Mouse (Mus musculus) hindbrain, postnatal 0 days (tissue): ENCODE measurements at regions not wholly inside any gene's neighbourhood (a gene's known extent, or its start where the extent isn't known, plus 50 kb on each side); places are given as distances from the start of the nearest gene placed in this dataset.
A peak's percentile ranks its signal among the peaks of the same experiment; 100 is the strongest.

Experiments used
- ATAC-seq: fragments of 200-750 bp; cut with Nextera tagmentation; 2 replicates; pipeline ENCODE4 v1.8.0; 2017; ENCODE audit warnings: mild to moderate bottlenecking, moderate TSS enrichment, moderate library complexity
- DNase-seq: peaks from one replicate; pipeline ENCODE4 v3.0.0-alpha.2; 2015; ENCODE audit warnings: low spot score
- H3K27ac ChIP-seq: fragments of 300-500 bp; sonication (generic); 2 replicates; pipeline ENCODE4 v1.5.1; 2014; ENCODE audit warnings: mild to moderate bottlenecking
- H3K27me3 ChIP-seq: fragments of 300-500 bp; sonication (generic); 2 replicates; pipeline ENCODE4 v1.6.1; 2014; ENCODE audit warnings: low read length, mixed read lengths; ENCODE audit not compliant: insufficient read depth
- H3K36me3 ChIP-seq: fragments of 300-500 bp; sonication (generic); 2 replicates; pipeline ENCODE4 v1.6.1; 2014; ENCODE audit warnings: low read length, mixed read lengths; ENCODE audit not compliant: insufficient read depth
- H3K4me1 ChIP-seq: fragments of 300-500 bp; sonication (generic); 2 replicates; pipeline ENCODE4 v1.6.1; 2014; ENCODE audit warnings: antibody characterized with exemption, low read length, mixed read lengths; ENCODE audit not compliant: insufficient read depth
- H3K4me2 ChIP-seq: fragments of 300-500 bp; sonication (generic); 2 replicates; pipeline ENCODE4 v1.6.1; 2014; ENCODE audit warnings: low read depth, mild to moderate bottlenecking, low read length, moderate library complexity, mixed read lengths
- H3K4me3 ChIP-seq: fragments of 300-500 bp; sonication (generic); 2 replicates; pipeline ENCODE4 v1.5.1; 2014; ENCODE audit warnings: low read length
- H3K9ac ChIP-seq: fragments of 300-500 bp; sonication (generic); replicated peaks from 2 replicates; pipeline ENCODE4 v1.6.1; 2014; ENCODE audit warnings: mild to moderate bottlenecking, low read length, moderate library complexity, mixed read lengths
- H3K9me3 ChIP-seq: fragments of 300-500 bp; sonication (generic); 2 replicates; pipeline ENCODE4 v1.6.1; 2016; ENCODE audit warnings: low read length, mixed read lengths
- CTCF ChIP-seq: IDR thresholded peaks from 2 replicates; pipeline ENCODE4 v1.5.1; 2016; ENCODE audit warnings: antibody characterized with exemption, control low read depth, low read depth
- WGBS: fragments of 180-500 bp; shearing (Covaris S2); extraction: QIAGEN DNeasy Blood & Tissue Kit; methylation state at CpG from one replicate; pipeline ENCODE4 v1.1.7; 2014; 5-methylcytosine and 5-hydroxymethylcytosine counted together

DNA sequence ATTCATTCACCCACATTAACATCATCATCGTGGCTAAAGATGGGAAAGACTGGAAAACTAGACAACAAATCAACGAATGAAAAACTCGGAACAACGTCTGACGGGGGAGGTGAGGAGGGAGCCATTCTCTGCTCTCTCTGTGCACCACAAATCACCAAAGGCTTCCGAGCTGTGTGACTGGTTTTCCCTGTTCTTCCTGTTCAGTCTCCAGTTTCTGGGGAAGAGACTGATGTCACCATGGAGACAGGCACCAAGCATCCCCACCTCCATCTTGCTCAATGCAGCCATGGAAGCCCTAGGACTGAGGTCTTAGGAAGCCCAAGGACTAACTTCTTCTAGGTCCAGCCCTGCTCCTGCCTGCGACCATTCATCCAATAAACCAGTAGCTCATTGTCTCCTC is 130.1 kb downstream of the Zfp706 start:
- H3K36me3 ChIP-seq = no peaks in the 10 kb centered on the region
- no peak overlapping the region for H3K4me2 ChIP-seq
- no peak for ATAC-seq
- TF ChIP-seq CTCF = no peak
- H3K9me3 ChIP-seq = no peaks in the 10 kb centered on the region
- no peaks in the 10 kb centered on the region for H3K4me1 ChIP-seq
- no peak overlapping the region for H3K27ac ChIP-seq
- H3K9ac ChIP-seq = no peak overlapping the region
- WGBS = 68% methylated on average over 7 of the region's 7 CpGs
- no peak overlapping the region for H3K4me3 ChIP-seq
- no peaks in the 10 kb centered on the region for H3K27me3 ChIP-seq
- no peak for DNase-seq

DNA sequence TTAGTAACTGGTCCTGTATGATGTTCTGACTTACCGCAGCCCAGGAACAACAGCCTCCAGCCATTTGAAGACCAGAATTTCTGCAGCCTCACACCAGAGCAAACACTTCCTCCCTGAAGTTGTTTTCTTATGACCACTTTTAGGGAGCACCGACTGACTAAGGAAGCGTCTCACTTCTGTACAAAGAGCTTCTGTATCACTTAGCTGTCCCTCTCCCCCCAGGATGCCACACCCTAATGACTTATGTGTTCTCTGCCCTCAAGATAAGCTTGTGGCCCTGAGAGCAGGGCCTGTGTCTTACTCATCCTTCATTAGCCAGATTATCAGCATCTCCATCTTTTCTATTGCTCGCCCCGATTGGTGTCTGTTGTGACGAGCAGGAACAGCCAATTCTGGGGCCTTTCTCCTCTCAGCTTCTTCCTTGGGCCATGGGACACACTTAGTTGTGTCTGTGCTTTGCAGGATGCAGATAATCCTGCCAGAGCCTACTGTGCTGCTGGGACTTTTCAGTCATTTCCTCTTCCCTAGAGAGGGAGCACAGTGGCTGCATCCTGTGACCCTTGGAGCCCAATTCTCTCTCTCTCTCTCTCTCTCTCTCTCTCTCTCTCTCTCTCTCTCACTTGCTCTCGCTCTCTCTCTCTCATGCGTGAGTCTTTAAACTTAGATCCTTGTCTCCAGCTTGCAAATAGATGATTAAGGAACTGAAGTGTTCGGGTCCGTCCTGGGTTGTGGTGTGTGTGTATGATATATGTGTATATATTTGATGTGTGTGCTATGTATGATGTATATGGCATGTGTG is 131.4 kb downstream of the Zfp706 start:
- H3K36me3 ChIP-seq = no peaks in the 10 kb centered on the region
- no peaks in the 10 kb centered on the region for H3K27me3 ChIP-seq
- no peaks in the 10 kb centered on the region for H3K9me3 ChIP-seq
- 88% methylated on average over 10 of the region's 10 CpGs for WGBS
- ATAC-seq (no peak), DNase-seq (no peak)
- H3K4me1 ChIP-seq = no peaks in the 10 kb centered on the region
- no peak overlapping the region for H3K27ac ChIP-seq
- H3K9ac ChIP-seq = no peak overlapping the region
- no peak for TF ChIP-seq CTCF
- H3K4me3 ChIP-seq = no peak overlapping the region
- no peak overlapping the region for H3K4me2 ChIP-seq

DNA sequence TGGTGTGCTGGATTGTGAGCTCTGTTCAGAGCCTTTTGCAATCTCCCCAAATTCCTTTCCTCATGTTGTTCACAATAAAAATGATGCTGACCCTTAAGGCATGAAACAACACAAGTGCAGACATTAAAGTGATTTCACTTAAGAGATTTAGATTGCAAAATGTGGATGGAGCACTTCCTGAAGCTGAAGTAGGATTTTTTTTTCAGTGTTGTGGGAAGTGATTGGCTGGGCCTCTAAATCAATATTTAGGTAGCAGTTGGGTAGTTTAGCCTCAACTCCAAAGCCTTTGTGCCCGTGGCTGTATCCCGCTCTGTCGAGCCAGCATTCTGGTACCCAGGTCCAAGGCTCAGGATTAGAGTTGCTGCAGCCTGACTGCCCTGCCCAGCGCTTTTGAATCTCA is 133.0 kb downstream of the Zfp706 start:
- WGBS = 72% methylated on average over 4 of the region's 4 CpGs
- H3K27ac ChIP-seq = no peak overlapping the region
- H3K9ac ChIP-seq = no peak overlapping the region

DNA sequence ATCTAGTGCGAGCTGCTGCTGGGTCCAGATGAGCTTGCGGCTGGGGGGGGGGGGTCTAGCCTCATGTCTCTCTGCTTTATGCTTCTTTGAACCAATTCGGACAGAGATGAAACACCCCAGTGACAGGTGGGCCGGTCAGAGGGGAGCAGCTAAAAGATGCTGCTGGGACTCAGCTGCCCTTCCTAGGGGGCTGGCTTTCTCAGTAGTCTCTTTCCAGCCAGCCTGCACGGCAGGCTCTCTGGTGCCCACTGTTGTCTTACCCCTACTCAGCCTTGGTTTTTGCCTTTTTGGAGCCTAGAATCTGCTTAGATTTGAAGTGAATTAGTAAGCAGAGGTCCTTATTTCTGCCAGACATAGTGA is 133.7 kb downstream of the Zfp706 start:
- Histone ChIP-seq H3K4me1 (no peaks in the 10 kb centered on the region), H3K36me3 (no peaks in the 10 kb centered on the region), H3K4me3 (no peak overlapping the region), H3K27ac (no peak overlapping the region), H3K27me3 (no peaks in the 10 kb centered on the region), H3K9ac (no peak overlapping the region), H3K9me3 (no peaks in the 10 kb centered on the region), H3K4me2 (peak overlapping the region; percentile 16)
- ATAC-seq (no peak), DNase-seq (no peak)
- no peak for TF ChIP-seq CTCF
- WGBS = 13% methylated on average over 5 of the region's 5 CpGs

More for the DNA sequence above, 133.0 kb downstream of the Zfp706 start:
- H3K27me3 ChIP-seq = no peaks in the 10 kb centered on the region
- no peak overlapping the region for H3K4me2 ChIP-seq
- H3K36me3 ChIP-seq = no peaks in the 10 kb centered on the region
- no peak overlapping the region for H3K4me3 ChIP-seq
- TF ChIP-seq CTCF = no peak
- H3K4me1 ChIP-seq = no peaks in the 10 kb centered on the region
- DNase-seq = no peak
- H3K9me3 ChIP-seq = no peaks in the 10 kb centered on the region
- ATAC-seq = no peak

DNA sequence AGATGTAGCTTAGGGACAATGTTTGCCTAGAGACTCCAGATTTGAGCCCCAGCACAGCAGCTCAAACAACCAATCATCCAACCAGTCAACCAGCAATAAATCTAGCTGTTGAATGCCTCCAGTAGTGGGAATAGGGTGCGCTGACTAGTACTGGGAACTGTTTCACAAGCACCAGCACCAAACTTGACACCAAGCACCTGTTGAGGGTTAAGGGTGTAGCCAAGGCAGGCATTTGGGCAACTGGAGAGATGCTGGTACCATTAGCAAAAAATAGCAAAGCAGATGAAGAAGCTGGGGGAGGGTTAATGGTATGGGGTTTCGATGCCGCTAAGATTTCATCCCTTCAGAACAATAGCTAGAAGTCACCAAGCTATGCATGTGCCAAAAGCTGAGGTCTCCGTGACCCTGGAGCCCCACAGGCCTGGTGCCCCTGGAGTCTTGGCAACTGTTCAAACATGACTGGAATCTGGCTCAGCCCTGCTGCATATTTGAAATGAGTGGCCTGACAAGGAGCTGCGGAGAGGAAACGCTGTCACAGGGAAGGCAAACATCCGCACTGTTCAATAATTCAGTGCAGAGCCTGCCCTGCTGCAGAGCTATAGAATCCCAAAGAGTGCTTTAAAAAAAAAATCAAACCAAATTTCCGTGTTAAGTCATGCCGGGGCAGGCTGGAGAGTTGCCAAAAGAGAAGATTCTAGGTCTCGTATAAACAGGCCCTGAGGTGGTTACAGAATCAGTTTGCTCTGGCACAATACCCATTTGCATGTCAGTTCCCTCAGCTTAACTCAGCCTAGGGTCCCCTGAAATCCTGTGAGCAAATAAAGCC is 134.3 kb downstream of the Zfp706 start:
- Histone ChIP-seq H3K4me3 (no peak overlapping the region), H3K4me1 (no peaks in the 10 kb centered on the region), H3K9me3 (no peaks in the 10 kb centered on the region), H3K27me3 (no peaks in the 10 kb centered on the region), H3K36me3 (no peaks in the 10 kb centered on the region), H3K27ac (no peak overlapping the region), H3K9ac (no peak overlapping the region), H3K4me2 (peak overlapping the region; percentile 16)
- ATAC-seq (peak; percentile 55), DNase-seq (peak; percentile 75)
- WGBS = 7% methylated on average over 10 of the region's 10 CpGs
- no peak for TF ChIP-seq CTCF

DNA sequence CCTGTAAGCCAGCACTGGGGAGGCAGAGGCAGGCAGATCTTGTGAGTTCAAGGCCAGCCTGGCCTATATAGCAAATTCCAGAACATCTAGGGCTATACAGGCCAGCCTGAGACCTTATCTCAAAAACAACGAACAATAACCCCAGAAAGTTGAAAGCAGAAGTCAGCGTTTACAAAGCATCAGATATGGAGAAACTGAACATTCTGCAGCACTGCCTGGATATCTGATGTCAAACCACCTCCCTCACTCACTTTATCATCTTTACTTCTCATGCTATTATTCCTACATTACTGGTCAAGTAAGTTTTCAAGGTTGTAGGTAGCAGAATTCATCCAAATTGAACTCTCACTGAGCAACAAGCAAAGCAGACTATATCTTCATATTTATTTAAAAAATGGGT is 135.0 kb downstream of the Zfp706 start:
- no peak overlapping the region for H3K4me2 ChIP-seq
- 94% methylated on average over 2 of the region's 2 CpGs for WGBS
- no peaks in the 10 kb centered on the region for H3K4me1 ChIP-seq
- no peaks in the 10 kb centered on the region for H3K9me3 ChIP-seq
- ATAC-seq (no peak), DNase-seq (no peak)
- H3K9ac ChIP-seq = no peak overlapping the region
- no peak overlapping the region for H3K27ac ChIP-seq
- TF ChIP-seq CTCF = no peak
- no peaks in the 10 kb centered on the region for H3K36me3 ChIP-seq
- no peaks in the 10 kb centered on the region for H3K27me3 ChIP-seq
- no peak overlapping the region for H3K4me3 ChIP-seq

DNA sequence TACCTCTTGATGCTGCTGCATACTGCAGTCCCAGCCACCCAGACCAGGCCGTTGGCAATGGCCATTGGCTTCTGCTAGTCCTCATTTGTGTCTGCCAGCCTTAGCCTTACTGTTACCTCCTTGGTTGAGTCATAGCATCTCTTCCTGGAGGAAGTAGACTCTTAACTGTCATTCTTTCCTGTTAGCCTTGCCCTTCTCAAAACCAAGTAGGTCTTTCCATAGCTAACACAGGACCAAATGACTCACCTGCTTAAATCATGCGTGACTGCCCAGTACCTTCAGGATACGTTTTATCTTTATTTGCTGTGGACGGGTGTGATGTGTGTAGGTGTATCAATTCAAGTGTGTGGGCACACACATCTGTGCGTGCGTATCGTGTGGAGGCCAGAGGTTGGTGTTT is 136.9 kb downstream of the Zfp706 start:
- TF ChIP-seq CTCF = no peak
- no peak overlapping the region for H3K4me3 ChIP-seq
- DNase-seq (no peak), ATAC-seq (no peak)
- 94% methylated on average over 7 of the region's 7 CpGs for WGBS
- H3K4me2 ChIP-seq = no peak overlapping the region
- H3K9ac ChIP-seq = no peak overlapping the region
- H3K36me3 ChIP-seq = no peaks in the 10 kb centered on the region
- no peaks in the 10 kb centered on the region for H3K9me3 ChIP-seq
- no peaks in the 10 kb centered on the region for H3K4me1 ChIP-seq
- H3K27ac ChIP-seq = no peak overlapping the region
- H3K27me3 ChIP-seq = no peaks in the 10 kb centered on the region
